Mouse (Mus musculus): Measurements from ENCODE around the gene Cacna1s.

The Cacna1s gene

DNA sequence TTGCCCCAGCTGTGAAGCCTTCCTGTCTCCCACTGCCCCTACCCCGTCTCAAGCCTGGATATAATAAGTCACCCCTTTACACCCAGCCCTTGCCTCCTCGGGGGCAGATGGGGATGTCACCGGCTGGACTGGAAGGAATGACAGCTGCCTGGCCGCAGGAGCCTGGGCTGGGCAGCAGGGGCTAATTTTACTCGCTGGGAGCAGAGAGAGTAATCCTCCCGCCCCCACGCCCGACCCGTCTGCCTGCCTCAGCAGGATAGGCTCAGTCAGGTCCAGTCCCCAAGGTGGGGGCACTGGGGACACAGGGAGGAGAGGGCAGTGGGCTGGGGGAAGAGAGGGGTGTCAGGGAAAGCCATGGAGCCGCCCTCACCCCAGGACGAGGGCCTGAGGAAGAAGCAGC, at the start of gene Cacna1s:
Gene Cacna1s (plus strand): TSS at position 204 of the 400 bp plus-strand sequence.
- no peak for DNase-seq (ENCODE audit: low spot score)

DNA sequence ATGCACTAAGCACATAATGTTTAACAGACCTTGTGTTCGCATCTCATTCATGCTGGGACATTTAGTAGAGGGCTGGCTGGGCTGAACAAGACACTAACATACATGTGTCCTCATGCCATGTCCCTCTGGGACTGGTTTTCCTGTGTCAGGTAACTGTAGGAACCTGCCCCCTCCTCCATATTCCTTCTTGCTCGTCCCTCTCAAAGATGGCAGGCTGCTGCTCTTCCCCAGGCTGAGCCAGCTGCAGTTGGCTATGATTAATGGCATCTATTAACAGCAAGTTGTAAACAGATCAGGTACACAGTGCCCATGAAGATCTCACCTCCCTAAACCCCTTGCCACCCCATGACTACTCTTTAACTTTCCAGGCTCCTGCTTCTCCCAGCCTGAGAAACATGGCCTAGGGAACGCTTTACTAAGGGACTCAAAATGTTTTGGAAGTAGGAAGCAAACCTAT, 46.2 kb upstream of the Cacna1s start, which contains the start of gene Igfn1:
Gene Igfn1 (minus strand): TSS at position 51 of the 457 bp plus-strand sequence.
- DNase-seq (ENCODE audit: low spot score): no peak

DNA sequence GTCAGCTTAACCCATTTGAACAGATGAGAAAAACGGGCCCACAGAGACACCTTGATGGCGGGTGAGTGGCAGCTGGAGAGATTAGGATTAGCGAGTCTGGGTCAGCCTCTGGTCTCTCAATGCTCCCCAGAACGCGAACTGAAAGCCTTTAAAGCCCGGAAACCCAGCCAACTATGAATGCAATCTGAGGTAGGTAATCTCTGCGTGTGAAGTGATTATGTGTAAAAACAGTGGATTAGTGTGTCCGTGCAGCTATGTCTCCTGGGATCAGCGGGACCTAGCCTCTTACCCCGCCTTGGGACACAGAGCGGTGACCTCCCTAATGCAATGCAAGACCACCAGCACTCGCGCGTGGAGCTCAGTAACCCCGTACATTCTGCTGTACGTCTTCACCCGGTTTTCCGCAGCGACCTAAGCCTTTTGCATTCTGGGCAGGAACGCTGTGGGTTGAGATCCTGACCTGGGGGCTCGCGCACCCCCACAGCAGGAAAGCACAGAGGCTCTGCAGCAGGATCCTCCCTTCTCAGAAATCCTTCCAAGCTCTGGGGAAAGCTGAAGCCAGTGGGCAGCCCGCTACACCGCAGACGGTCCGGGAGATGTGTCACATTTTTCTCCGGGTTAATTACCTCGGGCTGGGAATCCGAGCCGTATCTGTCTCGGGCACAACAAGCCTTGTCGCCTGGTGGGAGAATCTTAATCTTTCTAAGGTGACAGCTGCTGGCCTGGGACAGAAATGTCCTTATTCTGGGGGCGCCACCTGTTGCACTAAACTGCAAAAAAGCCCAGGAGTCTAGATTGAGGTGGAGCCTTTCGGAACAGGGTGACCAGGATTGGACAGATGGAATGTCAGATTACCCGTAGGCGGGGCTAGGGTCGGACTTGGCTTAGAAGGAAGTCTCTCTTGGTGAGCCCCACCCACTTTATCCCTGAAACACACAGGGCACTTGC, 45.1 kb upstream of the Cacna1s start, which contains the start of gene Tmem9:
Gene Tmem9 (plus strand): TSS at position 940 of the 948 bp plus-strand sequence.
- peak; percentile 11 for DNase-seq (ENCODE audit: low spot score)

DNA sequence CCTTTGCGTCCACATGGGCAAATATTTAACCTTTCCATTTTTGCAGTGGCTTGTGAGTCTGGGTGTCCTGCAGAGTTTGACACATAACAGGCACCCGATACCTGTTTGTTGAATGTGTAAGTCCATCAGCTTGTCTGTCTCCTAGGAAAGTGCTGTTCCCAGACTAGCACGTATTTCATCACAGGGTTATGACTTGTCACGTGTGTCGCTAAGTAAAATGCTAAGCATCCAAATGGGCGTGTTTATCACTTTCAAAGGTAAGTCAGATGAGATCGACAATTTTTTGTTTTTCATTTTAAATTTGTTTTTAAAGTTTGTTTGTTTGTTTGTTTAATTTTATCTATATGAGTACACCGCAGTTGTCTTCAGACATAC, 44.4 kb upstream of the Cacna1s start:
- DNase-seq (ENCODE audit: low spot score): no peak

DNA sequence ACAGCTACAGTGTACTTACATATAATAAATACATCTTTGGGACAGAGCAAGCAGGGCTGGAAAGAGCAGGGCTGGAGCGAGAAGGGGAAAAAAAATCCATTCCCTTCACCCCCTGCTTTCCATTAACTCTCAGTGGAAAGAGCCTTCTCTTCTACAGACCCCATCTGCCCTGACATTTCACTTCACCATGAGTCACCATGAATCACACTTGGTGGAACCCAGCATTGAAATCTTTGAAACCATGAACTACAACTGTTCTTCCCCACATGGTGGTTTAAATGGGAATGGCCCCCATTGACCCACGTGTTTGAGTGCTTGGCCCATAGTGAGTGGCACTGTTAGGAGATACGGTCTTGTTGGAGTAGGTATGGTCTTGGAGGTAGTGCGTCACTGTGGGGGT, 42.3 kb upstream of the Cacna1s start:
- no peak for DNase-seq (ENCODE audit: low spot score)

DNA sequence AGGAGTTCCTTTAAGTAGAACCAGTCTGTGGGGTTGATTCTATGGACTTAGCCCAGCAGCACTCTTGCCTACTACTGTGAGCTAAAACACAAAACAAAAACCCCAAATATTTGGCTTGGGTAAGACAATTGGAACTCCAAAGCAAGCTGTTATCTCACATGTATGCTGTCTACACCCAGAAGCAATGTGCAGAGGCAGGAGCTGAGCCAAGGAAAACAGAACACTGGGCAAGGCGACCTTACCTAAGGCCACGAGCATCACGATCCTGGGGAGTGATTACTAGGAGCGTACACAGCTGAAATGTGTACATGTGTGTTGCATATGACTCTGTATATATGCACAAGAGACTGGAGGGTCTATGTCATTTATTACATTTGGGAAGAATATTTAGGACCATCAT, 39.0 kb upstream of the Cacna1s start:
- no peak for DNase-seq (ENCODE audit: low spot score)

DNA sequence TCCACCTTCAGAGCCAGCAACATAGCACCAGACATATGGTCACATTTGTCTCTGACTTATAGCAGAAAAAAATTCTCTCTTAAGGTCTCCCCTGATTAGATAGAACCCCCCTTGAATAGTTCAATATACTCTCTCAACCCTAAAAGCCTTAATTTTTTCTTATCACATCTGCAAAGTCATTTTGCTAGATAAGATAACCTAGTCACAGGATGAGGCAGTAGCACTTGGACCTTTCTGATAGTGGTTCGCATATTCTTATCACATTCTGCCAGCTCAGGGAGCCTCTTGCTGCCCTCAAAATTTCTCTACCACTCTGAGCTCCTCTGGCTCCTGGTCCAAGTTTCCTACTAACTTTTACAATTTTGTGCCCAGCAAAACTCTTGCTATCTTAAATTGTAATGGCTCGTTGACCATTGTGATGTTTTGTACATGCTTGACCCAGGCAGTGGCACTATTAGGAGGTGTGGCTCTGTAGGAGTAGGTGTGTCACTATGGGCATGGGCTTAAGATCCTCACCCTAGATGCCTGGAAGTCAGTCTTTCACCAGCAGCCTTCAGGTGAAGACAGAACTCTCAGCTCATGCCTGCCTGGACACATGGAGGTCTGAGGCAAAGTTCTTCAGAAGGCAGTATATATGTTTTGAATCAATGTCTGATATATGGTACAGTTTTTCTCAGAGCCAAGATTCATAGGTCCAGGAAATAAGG, 37.6 kb upstream of the Cacna1s start:
- no peak for DNase-seq (ENCODE audit: low spot score)

DNA sequence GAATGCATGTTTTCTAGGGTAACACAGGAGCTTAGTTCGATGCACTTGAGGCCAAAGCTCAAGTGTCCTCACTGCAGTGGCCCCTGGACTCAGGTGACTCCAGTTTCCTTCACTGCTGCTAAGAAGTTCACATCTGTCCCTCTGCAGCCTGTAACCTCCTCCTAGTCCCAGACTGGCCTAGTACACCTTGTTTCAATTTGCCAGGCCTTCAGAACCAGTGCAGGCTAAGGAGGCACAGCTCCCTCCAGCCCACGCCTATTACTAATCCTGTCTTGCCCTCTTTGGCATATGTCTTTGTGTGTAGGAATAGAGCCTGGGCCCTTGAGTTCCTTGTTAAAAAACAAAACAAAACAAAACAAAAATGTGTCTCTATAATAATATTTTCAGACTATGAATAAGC, 35.2 kb upstream of the Cacna1s start:
- DNase-seq (ENCODE audit: low spot score): no peak

DNA sequence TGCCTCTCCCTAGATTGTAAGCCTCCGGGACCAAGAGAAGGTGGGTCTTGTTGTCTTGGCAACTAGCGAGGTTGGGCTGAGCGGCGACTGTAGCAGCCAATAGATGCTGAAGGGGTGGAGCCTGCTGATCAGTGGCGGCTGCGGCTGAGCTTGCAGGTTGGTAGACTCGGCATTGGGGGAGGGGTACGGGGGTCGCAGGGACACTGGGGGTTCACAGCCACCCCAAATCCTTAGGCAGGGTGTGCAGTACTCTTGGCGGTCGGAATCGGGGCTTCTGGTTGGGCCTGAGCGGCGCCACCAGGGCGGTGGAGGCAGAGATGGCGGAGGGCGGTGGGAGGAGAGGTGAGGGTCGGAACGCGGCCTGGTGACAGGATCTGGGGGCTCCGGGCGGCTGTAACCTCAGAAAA, 34.6 kb upstream of the Cacna1s start:
- DNase-seq (ENCODE audit: low spot score): peak; percentile 93

DNA sequence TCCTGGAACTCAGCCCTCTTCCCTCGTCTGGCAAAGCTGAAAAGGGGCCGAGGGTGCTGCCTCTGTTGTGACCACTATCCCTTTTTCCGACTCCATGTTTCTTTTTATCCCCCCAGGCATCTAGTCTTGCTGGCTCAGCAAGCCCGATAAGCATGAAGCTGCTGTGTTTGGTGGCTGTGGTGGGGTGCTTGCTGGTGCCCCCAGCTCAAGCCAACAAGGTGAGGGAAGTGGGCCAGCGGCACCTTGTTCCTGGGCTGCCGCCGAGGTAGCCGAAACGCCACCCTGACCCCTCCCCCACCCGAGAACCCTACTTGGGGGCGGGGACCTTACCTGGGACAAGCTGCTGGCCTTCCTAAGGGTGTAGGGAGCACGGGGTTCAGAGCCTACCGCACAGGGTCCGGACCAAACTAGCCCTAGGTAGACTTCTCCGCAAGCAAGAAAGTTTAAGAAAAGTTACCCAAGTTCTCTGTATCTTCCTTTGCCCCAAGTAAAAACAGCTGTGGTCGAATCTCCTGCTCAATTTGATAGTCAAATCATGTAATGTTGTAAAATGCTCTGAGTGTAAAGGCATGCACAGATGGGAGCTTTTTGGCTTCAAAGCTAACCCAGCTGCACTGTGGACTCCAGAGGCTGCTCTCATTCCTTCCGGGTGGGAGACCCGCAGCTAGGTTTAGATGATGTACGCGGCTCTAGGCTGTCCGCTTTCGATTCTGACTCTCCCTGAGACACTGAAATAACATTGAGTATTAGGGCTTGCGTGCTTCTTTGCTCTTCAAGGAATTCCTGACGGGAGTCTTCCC, 34.0 kb upstream of the Cacna1s start:
- DNase-seq (ENCODE audit: low spot score): no peak

DNA sequence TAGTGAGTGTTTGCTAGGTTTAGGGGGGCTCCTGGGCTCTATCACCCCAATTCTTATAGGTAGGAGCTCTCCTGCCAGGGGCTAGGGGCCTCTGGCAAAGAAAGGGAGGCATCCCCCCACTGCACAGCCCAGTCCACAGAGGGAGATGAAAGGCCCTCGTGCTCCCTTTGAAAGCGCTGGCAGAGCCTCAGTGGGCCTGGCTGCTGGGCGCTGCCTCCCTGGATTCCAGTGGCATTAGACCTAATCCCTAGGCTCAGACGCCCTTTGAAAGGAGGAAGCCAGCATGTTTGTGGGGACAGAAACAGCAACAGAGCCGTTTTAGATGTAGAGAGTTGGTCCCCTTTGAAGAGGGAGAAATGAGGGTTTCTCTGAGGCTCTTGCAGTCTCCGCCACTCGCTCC, 22.3 kb upstream of the Cacna1s start:
- no peak for DNase-seq (ENCODE audit: low spot score)

DNA sequence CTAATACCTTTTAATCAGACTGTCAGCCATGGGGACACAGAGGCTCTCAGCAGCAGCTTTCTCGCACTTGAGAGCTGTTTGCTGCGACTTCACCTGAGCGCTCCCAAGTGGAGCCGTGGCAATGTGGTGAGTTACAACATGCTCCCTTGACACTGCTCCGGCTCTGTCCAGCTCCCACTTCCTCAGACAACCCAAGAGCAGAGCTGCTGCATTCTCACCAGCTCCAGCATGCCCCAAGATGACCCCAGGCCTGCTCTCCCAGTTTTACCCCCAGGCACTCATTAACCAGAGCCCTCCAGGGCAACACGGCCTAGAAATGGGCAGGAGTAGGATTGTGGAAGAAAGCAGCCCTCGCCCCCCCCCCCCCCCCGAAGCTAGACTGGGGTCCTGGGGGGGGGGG, 20.9 kb upstream of the Cacna1s start:
- DNase-seq (ENCODE audit: low spot score): no peak

DNA sequence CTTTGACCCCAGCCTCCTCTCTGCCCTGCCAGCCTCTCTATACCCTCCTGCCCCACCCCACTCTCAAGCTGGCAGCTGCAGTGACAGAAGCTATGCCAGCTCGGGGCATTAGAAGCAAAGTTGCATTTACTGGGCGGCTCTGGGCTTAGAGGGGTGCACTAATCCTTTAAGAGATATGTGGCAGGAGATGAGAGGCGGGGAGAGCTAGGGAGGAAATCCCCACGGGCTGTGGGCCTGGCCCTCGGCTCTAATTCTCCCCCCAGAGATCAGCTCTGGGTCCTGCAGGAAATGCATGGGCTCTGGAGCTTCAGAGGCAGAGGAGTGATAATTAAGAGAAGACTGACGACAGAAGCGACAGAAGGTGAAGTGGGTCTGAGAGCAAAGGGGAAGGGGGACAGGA, 19.6 kb upstream of the Cacna1s start:
- no peak for DNase-seq (ENCODE audit: low spot score)

DNA sequence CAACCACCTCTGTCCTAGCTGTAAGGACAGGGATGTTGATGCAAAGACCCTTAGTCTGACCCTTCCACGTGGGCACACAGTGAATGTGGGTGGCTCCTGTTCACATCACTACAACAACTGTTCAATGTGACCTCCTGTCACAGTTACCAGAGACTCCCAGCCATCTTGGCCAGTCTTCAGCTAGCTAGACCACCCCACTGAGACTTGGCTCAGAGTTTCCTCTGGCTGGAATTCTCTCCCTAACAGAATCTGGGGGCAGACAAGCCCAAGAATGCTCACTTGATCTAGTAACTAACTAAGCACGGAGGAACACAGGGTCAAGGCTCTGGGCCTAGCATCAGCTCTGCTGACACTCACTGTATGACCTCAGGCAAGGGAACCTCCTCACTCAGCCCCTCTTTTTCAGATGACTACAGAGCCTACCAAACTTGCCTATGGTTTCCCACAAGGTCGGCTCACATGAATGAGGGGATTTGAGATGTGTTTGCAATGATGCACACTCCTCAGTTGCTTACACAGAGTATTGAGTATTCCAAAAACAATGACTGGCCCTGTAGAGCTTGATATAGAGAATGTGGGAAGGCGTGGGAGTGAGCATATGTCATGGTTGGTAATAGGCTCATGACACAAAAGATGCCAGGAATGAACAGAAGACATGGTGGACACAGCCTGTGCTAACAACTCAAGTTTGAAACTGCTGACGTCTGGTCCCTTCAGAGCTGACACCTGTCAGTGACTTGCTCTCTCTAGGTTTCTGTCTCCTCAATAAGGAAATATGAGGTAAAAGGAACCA, 13.6 kb upstream of the Cacna1s start:
- no peak for DNase-seq (ENCODE audit: low spot score)

DNA sequence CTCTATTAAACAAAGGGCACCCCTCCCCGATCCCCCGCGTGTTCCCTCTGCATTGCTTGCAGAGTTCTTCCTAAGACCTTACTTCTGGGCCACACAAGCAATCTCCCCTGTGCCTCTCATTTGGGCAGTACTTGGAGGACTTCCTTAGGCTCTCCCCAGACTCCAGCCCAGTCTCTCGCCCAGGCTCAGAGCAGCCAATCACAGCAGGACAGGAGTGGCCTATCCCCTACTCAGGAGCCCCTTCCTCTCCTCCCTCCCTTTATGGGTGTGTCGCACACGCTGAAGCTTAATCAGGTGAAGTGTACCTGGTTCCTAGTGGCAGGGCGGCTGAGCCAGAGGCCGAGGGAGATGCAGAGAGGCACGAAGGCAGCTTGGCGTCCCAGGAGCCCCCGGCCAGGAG, 12.1 kb upstream of the Cacna1s start:
- DNase-seq (ENCODE audit: low spot score): no peak

DNA sequence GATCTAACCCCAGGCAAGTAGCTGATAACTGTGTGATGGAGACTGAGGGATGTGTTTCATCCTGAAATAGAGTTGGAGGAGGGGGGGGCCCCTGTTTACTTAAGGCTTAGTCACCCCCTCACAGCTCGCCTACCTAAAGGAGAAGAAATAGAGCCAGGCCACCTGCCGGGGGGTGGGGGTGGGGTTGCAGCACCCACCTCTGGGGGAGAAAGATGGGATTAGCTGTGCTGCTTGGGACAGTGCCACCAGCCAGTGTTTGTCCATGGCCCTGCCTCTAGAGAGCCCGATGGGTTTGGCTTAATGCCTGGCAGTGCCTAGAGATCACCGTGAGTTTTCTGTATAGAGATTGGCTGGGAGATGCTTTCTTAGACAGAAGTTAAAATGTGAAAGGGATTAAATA, 11.7 kb upstream of the Cacna1s start:
- DNase-seq (ENCODE audit: low spot score): no peak

DNA sequence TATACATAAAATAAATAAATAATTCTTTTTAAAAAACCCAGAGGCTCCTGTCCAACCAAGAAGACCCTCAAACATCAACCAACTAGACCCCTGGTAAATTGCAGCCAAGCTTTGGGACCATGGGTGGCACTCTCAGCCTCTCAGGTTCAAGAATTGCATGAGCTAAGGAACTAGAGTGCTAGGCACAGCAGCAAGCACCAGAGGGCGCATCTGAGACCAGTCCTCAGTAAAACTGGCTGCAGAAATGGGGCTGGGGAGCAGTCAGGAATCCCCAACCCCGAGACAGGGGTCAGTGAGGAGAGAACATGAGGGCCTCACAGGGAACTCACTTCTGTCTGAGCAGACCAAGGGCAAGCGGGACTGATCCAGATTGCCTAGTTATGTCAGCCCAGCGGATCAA, 6.8 kb upstream of the Cacna1s start:
- peak; percentile 59 for DNase-seq (ENCODE audit: low spot score)

DNA sequence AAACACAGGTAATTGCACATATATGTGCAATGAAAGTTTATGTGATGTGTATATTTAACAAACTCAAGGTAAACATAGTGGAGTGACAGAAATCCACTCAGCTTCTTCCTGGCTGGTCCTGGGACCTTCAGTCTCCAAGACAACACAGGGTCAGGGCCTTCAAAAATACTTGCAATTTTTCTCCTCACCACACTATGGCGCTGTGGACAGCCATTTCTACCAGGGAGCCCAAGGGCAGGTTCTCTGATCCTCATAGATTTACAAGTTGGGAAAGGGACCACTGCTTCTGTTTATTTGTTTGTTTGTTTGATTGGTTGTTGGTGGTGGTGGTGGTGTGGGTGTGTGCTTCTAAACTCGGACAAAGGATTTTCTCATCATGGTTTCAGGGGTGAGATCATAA, 5.1 kb upstream of the Cacna1s start:
- peak; percentile 28 for DNase-seq (ENCODE audit: low spot score)

DNA sequence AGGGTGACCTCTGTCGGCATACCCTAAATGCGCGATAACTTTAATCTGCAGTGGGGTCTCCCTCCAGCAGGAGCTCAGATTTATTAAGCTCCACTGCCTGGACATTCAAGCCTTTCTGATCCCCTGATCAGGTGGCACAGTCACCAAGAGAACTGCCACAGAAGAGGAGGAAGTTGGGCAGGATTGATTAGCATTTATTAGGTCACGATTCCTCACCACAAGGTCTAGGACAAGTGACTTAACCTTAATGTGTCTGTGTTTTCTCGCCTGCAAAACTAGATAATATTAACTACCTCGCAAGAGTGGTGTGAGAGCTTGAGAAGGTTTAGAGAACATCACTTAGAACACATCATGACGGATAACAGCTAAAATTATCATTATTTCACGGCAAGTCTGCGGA, 4.7 kb upstream of the Cacna1s start:
- DNase-seq (ENCODE audit: low spot score): no peak

DNA sequence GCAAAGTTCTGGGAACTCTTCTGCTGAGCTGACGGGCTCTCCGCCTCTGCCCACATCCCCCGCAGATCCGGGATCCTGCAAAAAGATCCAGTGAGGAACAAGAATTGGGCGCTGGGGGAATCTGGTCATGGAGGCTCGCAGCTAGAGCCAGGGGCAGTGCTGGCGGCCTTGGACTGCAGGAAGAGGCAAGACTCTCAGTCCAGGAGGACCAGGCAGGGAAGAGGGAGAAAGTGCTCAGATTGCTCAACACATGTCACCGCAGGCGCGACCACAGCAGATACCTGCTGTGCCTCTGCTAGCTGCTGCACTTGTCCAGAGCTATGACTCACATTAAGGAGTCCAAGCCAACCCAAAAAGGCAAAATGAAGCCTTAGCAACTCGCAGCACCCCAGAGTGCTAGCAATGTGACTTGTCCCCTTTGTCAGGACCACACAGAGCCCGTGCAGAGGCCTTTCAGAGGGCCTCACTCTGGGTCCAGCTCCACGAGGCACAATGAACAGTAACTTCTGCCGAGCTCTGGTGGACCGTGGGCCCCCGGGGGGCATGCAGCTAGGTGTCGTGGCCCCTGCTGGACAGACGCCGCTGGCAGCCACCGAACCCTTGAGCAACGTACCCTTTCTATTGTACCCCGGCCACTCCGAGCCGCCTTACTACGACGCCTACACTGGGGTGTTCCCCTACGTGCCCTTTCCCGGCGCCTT, 2.1 kb upstream of the Cacna1s start, which contains the start of gene Ascl5:
Gene Ascl5 (plus strand): TSS at position 493 of the 701 bp plus-strand sequence.
- DNase-seq (ENCODE audit: low spot score): no peak

DNA sequence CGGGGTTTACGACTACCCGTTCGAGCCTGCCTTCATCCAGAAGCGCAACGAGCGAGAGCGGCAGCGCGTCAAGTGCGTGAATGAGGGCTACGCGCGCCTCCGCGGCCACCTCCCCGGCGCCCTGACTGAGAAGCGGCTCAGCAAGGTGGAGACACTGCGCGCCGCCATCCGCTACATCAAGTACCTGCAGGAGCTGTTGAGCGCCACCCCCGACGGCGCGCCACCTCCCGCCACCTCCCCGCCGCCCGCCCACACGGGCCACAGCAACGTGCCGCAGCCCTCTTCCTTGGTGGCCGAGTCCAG, 1.6 kb upstream of the Cacna1s start:
- DNase-seq (ENCODE audit: low spot score): no peak

All from MN1 (cell line).